Mouse (Mus musculus) left cerebral cortex, postnatal 14 days (tissue): ENCODE data around the gene Btaf1. TPM values are rescaled to one million over a fixed set of nuclear protein-coding genes. Genes with fewer than 3 reads are reported as not detected.

ENCODE experiments used
- DNase-seq, 2 experiments: peaks; one replicate each; pipeline ENCODE4 v3.0.0; 2021 to 2022; ENCODE audit warnings: low spot score in 2 of 2, mixed read lengths in 1 of 2
- intact Hi-C: fragments of 180-260 bp; cut with DNase I; formaldehyde crosslinking; loops from one replicate; pipeline ENCODE4 v1.15.1; 2025
- total RNA-seq, 2 experiments: library from RNA; stranded (reverse); gene quantifications; 2 replicates each; pipeline ENCODE4 v1.2.3; 2021

The Btaf1 gene
- total RNA-seq, 2 experiments from 2014 or later, result 24.6 to 27.0 TPM

DNA sequence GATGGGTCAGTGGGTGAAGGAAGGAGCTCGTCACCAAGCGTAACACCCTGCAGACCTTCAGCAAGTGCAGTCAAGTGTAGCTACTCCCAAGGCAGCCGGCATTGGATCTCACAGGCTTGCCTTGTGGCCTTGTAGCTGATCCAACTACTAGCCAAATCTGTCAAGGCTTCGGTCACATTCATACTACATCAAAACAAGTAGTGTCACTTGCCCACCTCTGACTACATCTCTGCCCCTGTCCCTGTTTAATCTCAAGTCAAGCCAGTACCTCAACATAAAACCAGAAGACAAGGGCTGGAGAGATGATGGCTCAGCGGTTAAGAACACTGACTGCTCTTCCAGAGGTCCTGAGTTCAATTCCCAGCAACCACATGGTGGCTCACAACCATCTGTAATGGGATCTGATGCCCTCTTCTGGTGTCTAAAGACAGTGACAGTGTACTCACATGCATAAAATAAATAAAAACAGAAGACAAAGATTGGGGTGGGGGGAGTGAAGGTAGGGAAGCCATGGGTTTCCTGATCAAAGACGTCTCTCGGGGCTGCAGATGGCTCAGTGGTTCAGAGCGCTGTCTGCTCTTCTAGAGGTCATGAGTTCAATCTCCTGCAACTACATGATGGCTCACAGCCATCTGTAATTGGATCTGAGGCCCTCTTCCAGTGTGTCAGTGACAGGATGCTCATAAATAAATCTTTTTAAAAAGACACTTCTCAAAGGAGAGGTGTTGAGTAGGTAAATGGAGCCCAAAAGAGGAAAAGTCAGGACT lies 88.5 kb downstream of the Btaf1 start:
- DNase-seq, result no peak
- intact Hi-C loops, result no loop called here

DNA sequence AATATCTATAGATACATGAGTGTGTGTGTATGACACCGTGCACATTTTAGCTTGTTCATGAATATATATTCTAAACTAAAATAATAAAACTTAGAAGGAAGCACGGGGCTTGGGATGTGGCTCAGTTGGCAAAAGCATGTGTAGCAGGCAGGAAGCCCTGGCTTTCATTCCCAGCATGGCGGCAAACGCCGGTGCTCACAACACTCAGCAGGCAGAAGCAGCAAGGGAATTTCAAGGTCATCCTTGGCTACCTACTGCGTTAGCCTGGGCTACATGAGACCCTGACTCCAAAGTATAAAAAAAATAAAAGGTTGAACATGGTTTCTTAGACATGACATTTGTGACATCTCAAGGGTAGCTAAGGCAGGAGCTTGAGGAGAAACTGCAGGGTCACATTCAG lies 91.0 kb downstream of the Btaf1 start:
- intact Hi-C loops, result no loop called here
- DNase-seq, result no peak

DNA sequence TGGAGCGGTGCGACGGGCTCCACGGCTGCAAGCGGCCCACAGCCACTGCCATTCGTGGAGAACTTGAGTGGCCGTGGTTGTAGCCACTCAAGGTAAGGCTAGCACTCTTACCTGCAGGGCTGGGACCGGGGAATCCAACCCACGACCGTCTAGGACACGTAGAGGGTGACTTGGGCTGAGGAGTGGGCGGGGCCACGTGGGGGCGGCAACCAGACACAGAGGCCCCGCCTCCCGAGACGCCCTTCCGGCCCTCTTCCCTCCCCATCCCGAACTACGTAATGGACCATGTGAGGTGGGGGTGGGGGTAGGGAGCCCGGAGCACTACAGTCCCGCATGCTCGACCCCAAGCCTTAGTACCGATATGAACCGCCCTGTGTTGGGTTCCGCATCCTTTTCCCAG lies 92.5 kb downstream of the Btaf1 start:
- peak in 1 of 2 experiments; percentile 77 for DNase-seq
- intact Hi-C loops, result no loop called here

DNA sequence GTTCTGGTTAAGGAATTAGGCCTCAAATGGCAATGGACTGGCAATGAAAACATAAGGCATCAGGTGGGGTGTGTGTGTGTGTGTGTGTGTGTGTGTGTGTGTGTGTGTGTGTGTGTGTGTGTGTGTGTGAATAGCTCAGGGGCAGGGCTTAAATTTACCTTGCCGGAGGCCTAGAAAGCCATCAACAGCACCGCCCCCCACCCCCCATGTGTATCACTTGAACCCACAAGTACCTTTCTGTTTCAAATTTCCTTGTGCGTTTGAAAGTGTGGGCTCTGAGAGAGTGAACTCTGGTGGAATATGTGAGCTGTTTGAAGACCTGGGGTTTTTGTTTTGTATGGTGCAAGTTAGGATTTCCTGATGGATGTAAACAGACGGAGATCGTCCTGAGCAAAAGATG lies 93.1 kb downstream of the Btaf1 start:
- DNase-seq, result no peak
- intact Hi-C loops, result no loop called here

DNA sequence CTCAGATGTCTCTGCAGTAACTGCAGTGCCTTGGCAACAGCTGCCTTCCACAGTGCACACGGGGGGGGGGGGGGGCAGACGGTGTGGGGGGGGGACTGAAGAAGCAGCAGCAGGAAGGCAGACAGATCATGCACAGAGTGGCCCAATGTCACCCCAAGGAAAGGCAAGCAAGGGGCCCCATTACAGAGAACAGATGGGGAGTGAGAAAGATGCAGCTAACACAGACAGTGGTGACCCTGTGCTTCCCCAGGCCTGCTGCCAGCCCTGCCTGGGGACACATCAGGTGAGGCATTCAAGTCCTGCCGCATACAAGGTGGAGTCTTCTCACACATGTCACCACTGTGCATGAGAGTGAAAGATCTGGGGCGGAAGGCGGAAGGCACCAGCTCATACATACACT lies 94.7 kb downstream of the Btaf1 start:
- no peak for DNase-seq

DNA sequence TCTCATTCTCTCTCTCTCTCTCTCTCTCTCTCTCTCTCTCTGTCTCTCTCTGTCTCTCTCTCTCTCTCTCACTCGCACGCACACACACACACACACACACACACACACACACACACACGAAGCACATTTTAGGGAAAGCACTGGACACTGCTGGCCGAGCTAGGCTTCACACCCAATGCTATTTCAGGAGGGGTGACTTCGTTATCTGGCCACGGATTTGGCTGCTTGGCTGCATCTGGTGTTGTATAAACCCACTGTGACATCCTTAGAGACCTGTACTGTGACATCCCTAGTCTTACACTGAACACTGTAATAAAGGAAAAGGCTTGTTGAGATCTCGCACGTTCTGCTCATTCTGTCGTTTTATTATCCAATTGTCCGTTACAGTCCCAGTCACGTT lies 95.1 kb downstream of the Btaf1 start:
- intact Hi-C loops, result no loop called here
- no peak for DNase-seq

More for the DNA sequence above, 94.7 kb downstream of the Btaf1 start:
- intact Hi-C loops, result no loop called here

DNA sequence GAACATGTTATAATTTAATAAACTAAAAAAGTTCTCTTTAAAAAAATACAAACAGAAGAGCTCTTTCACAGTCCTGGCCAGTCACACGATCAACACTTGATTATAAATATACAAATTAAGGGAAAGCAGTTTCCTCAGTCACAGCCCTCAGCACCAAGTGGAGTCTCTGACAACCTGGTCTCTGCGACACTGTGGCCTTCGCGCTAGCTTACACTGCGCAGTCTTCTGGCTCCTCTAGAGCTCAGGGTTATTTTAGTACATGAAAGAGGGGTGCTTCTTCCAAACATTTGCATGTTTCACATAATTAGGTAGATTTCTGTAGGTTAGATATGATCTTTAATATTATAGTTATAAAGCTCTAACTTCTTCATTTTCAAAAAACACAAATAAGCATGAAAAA lies 96.3 kb downstream of the Btaf1 start:
- intact Hi-C loops, result no loop called here
- no peak for DNase-seq

DNA sequence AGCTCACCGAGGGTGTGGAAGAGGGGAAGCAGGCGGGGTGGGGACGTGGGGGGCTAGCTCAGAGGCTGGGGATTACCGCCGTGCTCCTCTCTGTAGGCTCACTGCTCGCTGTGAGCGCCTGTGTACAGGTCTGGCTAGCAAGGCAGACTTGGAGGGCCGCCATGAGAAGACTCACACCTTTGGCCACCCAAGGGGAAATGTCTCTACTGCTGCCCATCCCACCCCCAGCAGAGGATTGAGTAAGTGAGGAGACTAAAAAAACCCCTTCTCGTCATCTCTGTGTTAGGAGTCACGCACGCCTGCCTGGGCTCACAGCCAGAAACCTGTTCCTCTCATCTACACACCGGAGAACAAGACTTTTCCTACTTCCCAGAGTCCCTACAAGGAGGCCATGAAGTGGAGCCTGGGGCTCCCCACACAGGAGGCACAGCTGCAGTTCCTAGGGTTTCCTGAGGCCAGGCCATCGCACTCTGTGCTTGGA lies 100.0 kb downstream of the Btaf1 start:
- intact Hi-C loops, result no loop called here
- DNase-seq, result peak; percentile 46 to 50

DNA sequence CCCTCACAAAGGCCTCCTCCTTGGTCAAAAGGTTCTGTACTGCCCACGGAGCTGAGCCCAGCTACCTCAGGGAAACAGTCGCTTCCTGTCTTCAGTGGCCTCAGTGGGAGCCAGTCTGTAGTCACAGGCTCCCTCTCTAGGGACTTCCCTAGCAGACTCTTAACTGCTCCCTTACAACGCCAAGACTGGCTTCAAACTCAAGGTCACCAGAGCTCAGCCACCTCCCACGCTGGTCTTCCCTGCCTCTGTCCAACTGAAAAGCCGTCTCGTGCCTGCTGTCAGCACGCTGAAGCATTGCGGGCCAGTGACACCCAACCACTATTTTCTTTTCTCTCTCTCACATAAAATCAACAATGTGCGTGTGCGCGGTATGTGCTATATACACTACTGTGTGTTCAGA lies 100.5 kb downstream of the Btaf1 start:
- no peak for DNase-seq
- intact Hi-C loops, result no loop called here

DNA sequence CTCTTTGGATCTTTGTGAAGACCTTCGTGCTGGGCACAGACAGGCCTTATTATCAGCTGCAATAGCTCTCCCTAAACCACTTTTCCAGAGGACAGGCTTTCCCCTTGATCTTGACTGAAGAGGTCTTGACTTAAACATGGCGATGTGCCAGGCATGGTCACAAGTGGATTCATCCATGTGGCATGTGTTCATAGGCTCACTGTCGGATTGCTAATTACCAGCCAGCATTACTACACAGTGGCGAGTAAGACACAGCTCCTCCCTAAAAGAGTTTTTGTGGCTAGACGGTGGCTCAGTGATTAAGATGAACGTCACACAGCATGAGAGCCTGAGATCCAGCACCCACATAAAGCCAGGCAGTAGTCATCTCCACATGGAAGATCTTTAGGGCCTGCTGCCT lies 103.9 kb downstream of the Btaf1 start:
- peak in 1 of 2 experiments; percentile 28 for DNase-seq
- intact Hi-C loops, result no loop called here

DNA sequence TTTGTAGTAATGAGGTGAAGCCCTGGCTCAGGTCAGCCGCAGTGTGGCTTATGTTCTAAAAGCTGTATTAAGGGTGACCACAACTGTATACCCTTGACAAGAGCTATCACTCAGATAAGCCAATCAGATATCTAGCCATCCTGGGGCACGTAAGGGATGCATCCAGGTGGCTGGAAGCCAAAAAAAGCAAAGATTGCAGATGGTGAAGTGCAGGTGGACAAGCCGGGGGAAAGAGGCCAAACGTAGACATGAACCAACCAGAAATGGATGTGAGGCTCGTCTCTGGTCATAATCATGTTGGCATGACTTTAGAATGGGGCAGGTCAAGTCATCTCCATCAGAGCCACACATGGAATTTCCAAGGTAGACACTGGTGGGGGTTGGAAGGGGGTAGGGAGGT lies 105.6 kb downstream of the Btaf1 start:
- no peak for DNase-seq

DNA sequence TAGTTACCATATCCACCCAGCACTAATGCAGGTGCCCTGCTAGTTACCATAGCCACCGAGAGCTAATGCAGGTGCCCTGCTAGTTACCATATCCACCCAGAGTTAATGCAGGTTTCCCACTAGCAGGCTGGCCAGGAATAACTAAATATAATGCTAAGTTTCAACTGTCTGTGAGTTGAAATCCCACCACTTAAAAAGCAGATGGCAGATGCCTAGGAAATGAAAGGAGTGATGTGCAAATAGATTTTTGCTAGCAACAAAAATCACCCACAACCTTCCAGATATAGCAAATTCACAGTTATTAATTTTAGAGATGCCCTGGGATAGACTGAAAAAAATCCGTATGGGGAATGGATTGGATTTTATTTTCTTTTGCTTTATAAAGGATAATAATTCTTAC lies 106.5 kb downstream of the Btaf1 start:
- intact Hi-C loops, result no loop called here

More for the DNA sequence above, 105.6 kb downstream of the Btaf1 start:
- intact Hi-C loops, result no loop called here

DNA sequence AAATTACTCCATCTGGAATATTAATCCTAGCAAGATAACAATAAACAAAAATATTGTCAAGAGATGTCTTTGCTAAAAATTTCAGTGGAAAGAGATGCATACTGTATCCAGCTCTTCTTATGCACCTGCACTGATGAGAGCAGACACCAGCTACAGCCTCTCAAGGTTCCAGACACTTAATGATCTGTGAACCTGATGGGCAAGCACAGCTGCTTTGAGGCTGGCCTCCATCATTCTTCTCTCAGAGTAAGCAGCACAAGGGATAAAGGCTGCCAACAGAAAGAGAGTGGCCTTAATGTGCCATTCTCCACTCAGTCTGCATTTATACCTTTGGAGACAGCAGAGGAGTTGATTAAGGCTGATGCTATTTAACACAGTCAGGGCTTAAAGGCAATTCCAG lies 115.0 kb downstream of the Btaf1 start:
- no peak for DNase-seq
- intact Hi-C loops, result no loop called here

More for the DNA sequence above, 106.5 kb downstream of the Btaf1 start:
- DNase-seq, result no peak

DNA sequence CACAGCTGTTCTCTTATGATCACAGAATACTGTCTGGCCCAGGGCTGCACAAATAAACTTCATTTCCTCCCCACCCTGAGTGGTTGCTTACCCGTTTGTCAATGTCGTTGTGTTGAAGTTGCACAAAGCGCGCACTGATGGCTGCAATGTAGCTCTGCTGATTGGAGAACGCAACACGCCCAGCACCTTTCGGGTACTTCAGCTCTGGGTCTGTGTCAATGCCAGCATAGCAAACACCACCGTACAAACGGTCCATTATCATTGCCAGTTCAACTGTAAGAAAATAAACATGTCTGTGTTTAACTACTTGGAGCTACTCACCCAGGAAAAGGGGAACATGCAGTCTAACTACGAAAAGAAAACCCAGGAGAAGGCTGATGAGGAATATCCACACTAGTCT lies 118.6 kb downstream of the Btaf1 start:
- intact Hi-C loops, result no loop called here
- no peak for DNase-seq

DNA sequence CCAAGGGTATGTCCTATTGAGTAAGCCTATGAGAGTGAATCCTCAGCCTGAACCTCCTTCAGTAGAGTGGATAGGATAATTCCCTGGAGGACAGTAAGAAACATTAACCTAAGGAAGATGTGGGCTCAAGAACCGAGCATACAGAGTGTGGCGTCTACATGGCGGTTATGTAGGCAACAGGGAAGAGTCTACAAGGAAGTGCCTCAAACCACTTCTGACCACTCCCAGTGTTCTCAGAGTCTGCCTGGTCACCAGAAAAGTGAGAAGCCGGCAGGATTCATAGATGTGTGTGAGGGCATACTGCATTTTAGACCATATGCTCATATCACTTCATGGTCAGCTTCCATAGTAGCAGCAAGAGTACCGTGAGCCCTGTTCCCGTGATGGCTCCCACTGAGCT lies 122.6 kb downstream of the Btaf1 start:
- intact Hi-C loops, result no loop called here
- no peak for DNase-seq

DNA sequence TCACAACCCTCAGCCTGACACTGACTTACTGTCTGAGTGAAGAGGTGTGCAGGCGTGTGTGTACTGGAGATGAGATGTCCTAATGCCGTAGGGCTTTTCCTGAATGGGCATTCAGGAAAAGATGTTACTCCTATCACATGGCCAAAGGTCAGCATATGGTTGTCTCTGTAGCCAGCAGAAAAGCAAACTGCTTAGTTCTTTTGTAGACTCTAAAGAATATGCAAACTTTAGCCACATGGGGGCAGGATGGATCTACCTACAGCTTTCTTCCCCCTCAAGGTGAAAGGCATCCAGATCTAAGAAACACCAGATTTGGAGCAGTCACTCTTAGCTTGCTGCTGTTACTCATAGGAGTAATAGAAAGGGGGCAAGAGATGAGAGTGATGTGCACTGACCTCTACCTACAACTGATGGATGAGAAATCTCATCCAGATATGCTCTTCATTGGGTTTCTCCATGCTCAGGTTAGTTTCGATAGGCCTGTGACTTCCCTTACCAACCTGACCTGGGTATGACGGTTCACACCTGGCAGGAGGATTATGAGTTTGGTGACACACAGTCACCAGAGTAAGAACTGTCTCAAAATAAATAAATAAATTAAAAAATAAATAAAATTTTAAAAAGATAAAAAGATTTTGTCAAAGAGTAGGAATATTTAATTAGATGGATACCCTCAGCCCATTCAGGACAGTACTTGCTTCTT lies 124.9 kb downstream of the Btaf1 start:
- intact Hi-C loops, result loop anchor here (5.0 kb wide), 2 partner anchors 157 to 217 kb away; partner anchors contain the start of genes Cpeb3 and March5
- peak; percentile 71 to 75 for DNase-seq

DNA sequence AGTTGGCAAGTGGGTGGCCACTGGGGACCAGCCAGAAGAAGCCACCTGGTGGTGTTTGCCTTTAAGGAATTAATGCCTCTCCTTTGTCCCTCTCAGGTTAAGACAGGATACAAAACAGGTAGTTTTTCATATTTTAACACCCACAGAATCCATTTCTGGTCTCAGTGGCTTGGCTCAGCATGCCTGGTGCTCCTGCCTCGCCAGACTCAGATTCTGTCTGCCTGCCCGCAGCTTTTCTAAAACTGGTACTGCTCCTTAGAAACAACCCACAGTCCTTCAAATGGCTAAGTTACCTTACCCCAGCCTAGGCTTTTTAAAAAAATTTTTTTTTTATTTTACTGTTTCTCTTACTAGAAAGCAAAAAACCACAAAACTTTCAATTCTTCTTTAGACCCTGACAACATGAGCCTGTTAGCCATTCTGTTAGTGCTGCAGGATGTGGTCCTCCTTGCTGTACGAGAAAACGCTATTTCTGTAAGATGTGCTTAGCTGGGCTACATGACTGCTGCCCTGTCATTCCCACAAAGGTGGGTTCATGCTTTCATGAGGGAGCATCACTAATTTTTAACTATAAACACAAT lies 130.2 kb downstream of the Btaf1 start:
- intact Hi-C loops, result no loop called here
- no peak for DNase-seq

DNA sequence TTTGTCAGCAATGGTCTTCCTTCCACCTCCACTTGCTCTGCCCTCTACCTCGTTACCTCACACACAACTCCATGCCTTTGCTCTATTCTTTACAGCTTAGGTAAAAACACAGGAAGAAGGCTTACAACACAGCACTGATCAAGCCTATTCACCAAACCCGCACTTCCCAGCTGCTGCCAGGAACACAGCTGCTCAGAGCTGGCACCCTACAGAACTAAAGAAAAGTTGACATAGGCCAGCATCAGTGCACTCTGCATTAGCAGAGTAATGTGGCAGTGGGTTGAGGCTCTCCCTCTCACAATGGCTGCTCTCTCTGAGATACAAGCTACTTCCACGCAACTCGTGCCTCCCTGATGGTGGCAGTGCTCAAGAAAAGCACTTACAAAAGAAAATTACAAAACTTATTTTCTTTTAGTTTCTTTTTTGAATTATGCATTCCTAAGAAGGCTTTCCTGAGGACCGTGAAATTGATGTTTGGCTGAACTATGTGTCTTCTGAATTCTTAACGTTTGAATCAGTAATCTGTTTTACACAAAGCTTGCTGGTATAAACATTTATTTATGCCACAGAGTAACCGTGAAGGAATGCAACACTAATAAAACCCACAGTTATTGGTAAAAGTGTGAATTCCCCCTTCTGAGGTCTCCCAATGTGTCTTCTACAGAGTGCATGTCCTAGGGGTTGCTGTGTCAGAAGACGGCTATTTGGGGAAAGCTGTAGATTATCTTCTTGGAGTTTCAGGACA lies 131.5 kb downstream of the Btaf1 start:
- no peak for DNase-seq
- intact Hi-C loops, result no loop called here

DNA sequence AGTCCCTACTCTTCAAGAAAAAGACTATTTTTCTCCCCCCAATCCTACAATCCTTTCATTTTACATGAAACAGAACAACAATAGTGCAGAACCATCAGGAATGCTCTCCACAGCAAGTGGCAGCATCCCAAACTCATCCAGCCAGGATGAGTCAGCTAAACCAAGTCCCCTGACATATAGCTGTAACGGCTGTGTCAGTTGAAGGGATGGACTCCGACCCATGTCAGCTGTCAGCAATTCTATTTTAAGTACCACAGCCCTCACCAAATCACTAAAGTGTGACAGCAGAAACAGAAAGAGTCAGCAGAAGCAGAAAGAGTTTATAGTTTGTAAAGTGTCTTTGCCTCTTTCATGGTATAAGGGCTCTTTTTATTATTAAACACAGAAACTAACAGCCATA lies 133.7 kb downstream of the Btaf1 start:
- intact Hi-C loops, result no loop called here
- no peak for DNase-seq

DNA sequence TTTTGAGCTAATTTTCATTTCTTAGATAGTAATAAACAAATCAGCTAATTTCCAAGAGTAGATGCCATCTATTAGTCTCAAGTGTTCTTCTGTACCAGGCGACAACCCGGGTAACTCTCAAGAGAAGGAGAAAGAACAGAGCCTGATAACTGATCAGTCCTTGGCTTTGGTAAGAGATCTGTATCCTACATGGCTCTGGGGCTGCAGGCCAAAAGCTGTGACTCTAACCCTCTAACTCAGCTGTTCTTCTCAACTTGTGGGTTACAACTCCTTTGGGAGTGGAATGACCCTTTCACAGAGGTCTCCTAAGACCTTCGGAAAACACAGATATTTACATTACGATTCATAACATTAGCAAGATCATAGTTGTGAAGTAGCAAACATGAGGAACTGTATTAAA lies 134.2 kb downstream of the Btaf1 start:
- no peak for DNase-seq
- intact Hi-C loops, result no loop called here
